Mouse (Mus musculus): ENCODE measurements at regions not wholly inside any gene's neighbourhood (a gene's known extent, or its start where the extent isn't known, plus 50 kb on each side); places are given as distances from the start of the nearest gene placed in this dataset.
A peak's percentile ranks its signal among the peaks of the same experiment; 100 is the strongest.
"Not testable (repeated sequence)": the region's sequence is repeated elsewhere in the genome, so short reads cannot be mapped to it uniquely, and the experiment has no call there.

DNA sequence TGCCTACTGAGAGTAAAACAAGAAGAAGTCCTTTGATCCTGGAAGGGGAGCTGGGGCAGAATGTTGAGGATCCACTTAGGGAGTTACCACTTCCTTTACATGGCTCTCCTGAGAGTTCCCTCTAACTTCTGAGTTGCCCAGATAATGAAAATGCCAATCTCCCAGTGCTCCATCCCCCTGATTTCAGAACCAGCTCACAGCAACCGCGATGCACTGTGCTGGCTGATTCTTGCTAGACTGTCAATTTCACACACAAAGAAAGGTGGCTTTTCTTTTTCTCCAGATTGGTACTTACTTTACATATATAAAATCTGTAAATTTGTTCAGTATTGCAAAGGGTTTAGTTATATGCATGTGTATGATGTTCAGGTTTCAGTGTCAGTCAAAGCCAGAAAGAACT is 1248.1 kb upstream of the Adam24 start:
- 65% methylated on average over 2 of the region's 2 CpGs for WGBS
- no peak for DNase-seq
- H3K9ac ChIP-seq (ENCODE audit: low read depth, low read length), result no peak overlapping the region
- H3K36me3 ChIP-seq (ENCODE audit: control insufficient read depth, insufficient read depth, low read length), result no peaks in the 10 kb centered on the region
- no peak overlapping the region for H3K4me3 ChIP-seq
- H3K4me1 ChIP-seq (ENCODE audit: control insufficient read depth, insufficient read depth, low read length), result no peaks in the 10 kb centered on the region
- TF ChIP-seq CTCF (IDR thresholded peaks at IDR 0.05) (no peak), EP300 (IDR thresholded peaks at IDR 0.05; ENCODE audit: insufficient read depth, low read depth, low read length) (no peak), POLR2A (IDR thresholded peaks at IDR 0.05; ENCODE audit: insufficient read depth, low read depth, low read length) (no peak)
- H3K79me2 ChIP-seq (replicated peaks; ENCODE audit: control insufficient read depth, insufficient read depth, low read length), result no peaks in the 10 kb centered on the region
- intact Hi-C loops (cut with DNase I), result no loop called here
- no peak overlapping the region for H3K27ac ChIP-seq
- H3K27me3 ChIP-seq (ENCODE audit: control insufficient read depth, insufficient read depth, low read length), result no peaks in the 10 kb centered on the region

DNA sequence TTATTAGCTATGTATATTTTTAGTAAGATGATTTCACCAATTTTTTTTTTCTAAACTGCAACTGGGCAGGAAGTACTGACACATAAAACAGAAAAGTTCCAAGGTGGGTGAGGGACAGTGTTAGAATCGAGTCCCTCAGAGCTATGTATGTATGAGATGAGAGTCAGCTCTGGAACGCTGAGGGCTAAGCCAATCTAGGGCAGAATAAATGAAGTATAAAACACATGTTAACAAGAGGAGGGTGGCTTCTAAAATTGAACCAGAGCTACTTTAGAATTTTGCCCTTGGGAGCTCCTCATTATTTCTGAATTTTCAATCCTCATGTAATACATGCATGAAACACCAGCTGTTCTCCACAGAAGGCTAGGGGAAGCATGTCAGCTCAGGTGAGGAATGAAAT is 1247.5 kb upstream of the Adam24 start:
- Histone ChIP-seq H3K27me3 (ENCODE audit: control insufficient read depth, insufficient read depth, low read length) (no peaks in the 10 kb centered on the region), H3K9ac (ENCODE audit: low read depth, low read length) (no peak overlapping the region), H3K4me1 (ENCODE audit: control insufficient read depth, insufficient read depth, low read length) (no peaks in the 10 kb centered on the region), H3K27ac (no peak overlapping the region), H3K79me2 (replicated peaks; ENCODE audit: control insufficient read depth, insufficient read depth, low read length) (no peaks in the 10 kb centered on the region), H3K4me3 (no peak overlapping the region), H3K36me3 (ENCODE audit: control insufficient read depth, insufficient read depth, low read length) (no peaks in the 10 kb centered on the region)
- WGBS, result 47% methylated on average over 2 of the region's 2 CpGs
- DNase-seq, result no peak
- intact Hi-C loops (cut with DNase I), result no loop called here
- TF ChIP-seq EP300 (IDR thresholded peaks at IDR 0.05; ENCODE audit: insufficient read depth, low read depth, low read length) (no peak), CTCF (IDR thresholded peaks at IDR 0.05) (no peak), POLR2A (IDR thresholded peaks at IDR 0.05; ENCODE audit: insufficient read depth, low read depth, low read length) (no peak)

DNA sequence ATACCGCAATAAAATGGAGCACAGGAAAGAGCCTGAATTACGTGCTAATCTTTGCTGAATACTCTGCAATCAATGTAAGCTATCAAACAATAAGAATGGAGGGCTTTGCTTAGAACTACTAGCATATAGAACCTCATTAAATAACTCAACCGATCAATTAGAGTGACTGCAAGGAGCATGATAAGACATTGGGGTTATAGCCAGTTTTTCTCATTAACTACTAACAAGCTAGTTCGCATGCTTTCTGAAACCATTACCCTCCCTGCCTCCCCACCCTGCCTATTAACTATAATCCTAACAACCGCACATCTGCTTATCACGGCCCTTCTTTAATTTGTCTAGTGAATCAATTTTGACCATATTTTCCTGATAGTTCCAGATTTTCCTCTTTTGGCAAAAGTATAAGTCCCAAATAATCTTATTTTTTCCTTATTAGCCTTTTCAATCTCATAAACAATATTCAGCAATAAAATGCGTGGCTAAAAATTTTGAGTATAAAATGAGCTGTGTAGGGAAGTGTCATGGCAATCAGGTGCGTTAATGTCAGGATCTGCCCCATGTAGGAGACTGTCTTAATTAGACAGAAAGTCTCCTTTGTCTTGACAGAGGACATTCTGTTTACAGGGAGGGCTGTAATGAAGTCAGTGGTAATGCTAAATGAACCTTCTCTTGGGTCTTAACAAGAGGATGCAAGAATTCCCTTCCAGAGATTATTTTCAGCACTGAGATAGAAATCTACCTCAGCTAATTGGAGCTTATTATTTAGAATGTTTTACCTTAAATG is 1234.1 kb upstream of the Adam24 start:
- 71% methylated on average over 8 of the region's 8 CpGs for WGBS
- Histone ChIP-seq H3K9ac (ENCODE audit: low read depth, low read length) (no peak overlapping the region), H3K4me1 (ENCODE audit: control insufficient read depth, insufficient read depth, low read length) (no peaks in the 10 kb centered on the region), H3K79me2 (replicated peaks; ENCODE audit: control insufficient read depth, insufficient read depth, low read length) (no peaks in the 10 kb centered on the region), H3K27me3 (ENCODE audit: control insufficient read depth, insufficient read depth, low read length) (no peaks in the 10 kb centered on the region), H3K27ac (no peak overlapping the region), H3K36me3 (ENCODE audit: control insufficient read depth, insufficient read depth, low read length) (no peaks in the 10 kb centered on the region), H3K4me3 (no peak overlapping the region)
- TF ChIP-seq POLR2A (IDR thresholded peaks at IDR 0.05; ENCODE audit: insufficient read depth, low read depth, low read length) (no peak), EP300 (IDR thresholded peaks at IDR 0.05; ENCODE audit: insufficient read depth, low read depth, low read length) (no peak), CTCF (IDR thresholded peaks at IDR 0.05) (no peak)
- intact Hi-C loops (cut with DNase I), result no loop called here
- no peak for DNase-seq

DNA sequence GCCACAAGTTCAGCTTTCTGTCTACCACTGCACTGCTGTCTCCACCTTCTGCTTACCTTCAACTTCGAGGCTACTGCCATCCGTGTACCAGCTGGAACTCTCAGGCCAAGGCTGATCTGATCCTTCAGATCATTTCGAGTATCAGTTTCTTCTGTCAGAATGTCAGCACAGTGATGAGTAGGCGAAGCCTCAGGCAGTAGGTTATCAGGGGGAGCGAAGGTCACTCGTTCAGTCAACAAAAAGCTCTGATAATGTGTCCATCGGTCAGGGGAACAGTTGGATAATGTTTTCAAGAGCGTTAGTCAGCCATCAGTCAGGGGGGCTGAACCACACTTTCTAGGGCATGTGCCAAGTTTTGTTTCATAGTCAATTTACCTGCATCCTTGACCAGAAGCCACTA is 1183.7 kb upstream of the Adam24 start:
- H3K79me2 ChIP-seq (replicated peaks; ENCODE audit: control insufficient read depth, insufficient read depth, low read length); H3K27me3 ChIP-seq (ENCODE audit: control insufficient read depth, insufficient read depth, low read length); intact Hi-C loops (cut with DNase I); DNase-seq; H3K36me3 ChIP-seq (ENCODE audit: control insufficient read depth, insufficient read depth, low read length); H3K27ac ChIP-seq; H3K4me3 ChIP-seq; H3K9ac ChIP-seq (ENCODE audit: low read depth, low read length); H3K4me1 ChIP-seq (ENCODE audit: control insufficient read depth, insufficient read depth, low read length): not testable (repeated sequence)
- 37% methylated on average over 8 of the region's 8 CpGs for WGBS

DNA sequence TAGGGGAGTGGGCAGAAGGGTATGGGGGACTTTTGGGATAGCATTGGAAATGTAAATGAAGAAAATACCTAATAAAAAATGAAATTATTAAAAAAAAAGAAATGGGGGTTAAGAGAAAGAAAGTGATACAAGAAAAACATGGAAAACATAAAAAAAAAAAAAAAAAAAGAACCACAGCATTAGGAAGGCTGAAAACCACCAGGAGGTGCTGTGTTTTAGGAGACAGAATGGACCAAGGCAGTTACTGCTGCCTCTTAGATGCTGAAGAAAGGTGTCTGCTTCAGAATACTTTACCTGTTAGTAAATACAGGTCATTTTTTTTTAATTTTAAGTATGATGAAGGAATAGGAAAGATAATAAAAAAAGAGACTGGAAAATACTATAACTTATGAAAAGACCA is 1174.5 kb upstream of the Adam24 start:
- TF ChIP-seq EP300 (IDR thresholded peaks at IDR 0.05; ENCODE audit: insufficient read depth, low read depth, low read length) (no peak), CTCF (IDR thresholded peaks at IDR 0.05) (peak; percentile 25; the same call in 1 of the 2 replicates)
- no peak overlapping the region for H3K9ac ChIP-seq (ENCODE audit: low read depth, low read length)
- no peak overlapping the region for H3K4me3 ChIP-seq
- H3K27ac ChIP-seq, result no peak overlapping the region
- intact Hi-C loops (cut with DNase I), result no loop called here
- no peak for DNase-seq
- H3K4me1 ChIP-seq (ENCODE audit: control insufficient read depth, insufficient read depth, low read length), result no peaks in the 10 kb centered on the region
- no peaks in the 10 kb centered on the region for H3K27me3 ChIP-seq (ENCODE audit: control insufficient read depth, insufficient read depth, low read length)
- no peaks in the 10 kb centered on the region for H3K79me2 ChIP-seq (replicated peaks; ENCODE audit: control insufficient read depth, insufficient read depth, low read length)
- no peaks in the 10 kb centered on the region for H3K36me3 ChIP-seq (ENCODE audit: control insufficient read depth, insufficient read depth, low read length)

DNA sequence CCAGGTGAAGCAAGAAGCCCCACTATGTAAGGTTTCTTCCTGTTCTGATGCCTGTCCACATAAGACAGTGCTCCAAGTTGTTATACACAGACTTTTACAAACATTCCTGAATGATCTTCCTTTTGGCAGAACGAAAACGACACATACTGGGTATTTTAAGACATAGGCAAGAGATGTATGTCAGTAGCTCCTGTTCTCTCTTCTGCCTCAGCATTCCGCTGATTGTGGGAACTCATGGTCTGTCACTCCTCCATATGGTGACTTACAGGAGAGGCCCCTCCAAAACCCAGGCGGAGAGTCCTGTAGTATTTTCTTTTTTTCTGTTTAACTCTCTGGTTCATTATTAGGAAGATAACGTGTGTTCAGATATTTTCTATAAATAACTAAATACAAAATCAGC is 1170.6 kb upstream of the Adam24 start:
- TF ChIP-seq EP300 (IDR thresholded peaks at IDR 0.05; ENCODE audit: insufficient read depth, low read depth, low read length) (no peak), POLR2A (IDR thresholded peaks at IDR 0.05; ENCODE audit: insufficient read depth, low read depth, low read length) (no peak), CTCF (IDR thresholded peaks at IDR 0.05) (no peak)
- Histone ChIP-seq H3K27ac (no peak overlapping the region), H3K4me3 (no peak overlapping the region), H3K36me3 (ENCODE audit: control insufficient read depth, insufficient read depth, low read length) (no peaks in the 10 kb centered on the region), H3K9ac (ENCODE audit: low read depth, low read length) (no peak overlapping the region), H3K4me1 (ENCODE audit: control insufficient read depth, insufficient read depth, low read length) (no peaks in the 10 kb centered on the region), H3K27me3 (ENCODE audit: control insufficient read depth, insufficient read depth, low read length) (no peaks in the 10 kb centered on the region), H3K79me2 (replicated peaks; ENCODE audit: control insufficient read depth, insufficient read depth, low read length) (no peaks in the 10 kb centered on the region)
- intact Hi-C loops (cut with DNase I), result no loop called here
- DNase-seq, result no peak
- WGBS, result 73% methylated on average over 5 of the region's 5 CpGs
